Mouse (Mus musculus) brain, adult 2 months (tissue): ENCODE data around the gene Disp3.
A peak's percentile ranks its signal among the peaks of the same experiment; 100 is the strongest.

Source experiments
- DNase-seq: peaks from one replicate; pipeline ENCODE4 v3.0.0; 2011; ENCODE audit warnings: low read depth, low spot score

The Disp3 gene

GRCm38 (mm10) chr4:148287476-148288054 is at the start of gene Disp3:
Gene Disp3 (minus strand): TSS chr4:148287965.
- no peak for DNase-seq

GRCm38 (mm10) chr4:148330269-148330668 is 42.5 kb upstream of the Disp3 start:
- DNase-seq: peak; percentile 12

- no peak for DNase-seq
Observed at GRCm38 (mm10) chr4:148329431-148329830, 41.7 kb upstream of the Disp3 start.

GRCm38 (mm10) chr4:148328237-148328636 is 40.5 kb upstream of the Disp3 start:
- DNase-seq: no peak

- DNase-seq: peak; percentile 52
Observed at GRCm38 (mm10) chr4:148327266-148327997, 39.7 kb upstream of the Disp3 start.

- DNase-seq: no peak
Observed at GRCm38 (mm10) chr4:148326791-148327190, 39.0 kb upstream of the Disp3 start.

GRCm38 (mm10) chr4:148325951-148326350 is 38.2 kb upstream of the Disp3 start:
- peak; percentile 63 for DNase-seq

GRCm38 (mm10) chr4:148325057-148325456 is 37.3 kb upstream of the Disp3 start:
- DNase-seq: peak; percentile 27

- peak; percentile 15 for DNase-seq
Observed at GRCm38 (mm10) chr4:148322152-148322551, 34.4 kb upstream of the Disp3 start.

GRCm38 (mm10) chr4:148319366-148319765 is 31.6 kb upstream of the Disp3 start:
- DNase-seq: no peak

GRCm38 (mm10) chr4:148315377-148316175 is 27.8 kb upstream of the Disp3 start:
- DNase-seq: no peak

- peak; percentile 70 for DNase-seq
Observed at GRCm38 (mm10) chr4:148314396-148314795, 26.6 kb upstream of the Disp3 start.

- no peak for DNase-seq
Observed at GRCm38 (mm10) chr4:148313601-148314000, 25.8 kb upstream of the Disp3 start.

GRCm38 (mm10) chr4:148312296-148313116 is 24.7 kb upstream of the Disp3 start:
- DNase-seq: no peak

- DNase-seq: no peak
Observed at GRCm38 (mm10) chr4:148310845-148311244, 23.1 kb upstream of the Disp3 start.

- DNase-seq: no peak
Observed at GRCm38 (mm10) chr4:148310126-148310525, 22.4 kb upstream of the Disp3 start.

- peak; percentile 71 for DNase-seq
Observed at GRCm38 (mm10) chr4:148306406-148307083, 18.8 kb upstream of the Disp3 start.

- no peak for DNase-seq
Observed at GRCm38 (mm10) chr4:148298720-148299119, 11.0 kb upstream of the Disp3 start.

GRCm38 (mm10) chr4:148297640-148298039 is 9.9 kb upstream of the Disp3 start:
- DNase-seq: peak; percentile 87

GRCm38 (mm10) chr4:148293319-148293718 is 5.6 kb upstream of the Disp3 start:
- no peak for DNase-seq

GRCm38 (mm10) chr4:148291849-148292248 is 4.1 kb upstream of the Disp3 start:
- no peak for DNase-seq
